ENCODE assay signal across 13 mouse cellular contexts in the genomic region with DNA sequence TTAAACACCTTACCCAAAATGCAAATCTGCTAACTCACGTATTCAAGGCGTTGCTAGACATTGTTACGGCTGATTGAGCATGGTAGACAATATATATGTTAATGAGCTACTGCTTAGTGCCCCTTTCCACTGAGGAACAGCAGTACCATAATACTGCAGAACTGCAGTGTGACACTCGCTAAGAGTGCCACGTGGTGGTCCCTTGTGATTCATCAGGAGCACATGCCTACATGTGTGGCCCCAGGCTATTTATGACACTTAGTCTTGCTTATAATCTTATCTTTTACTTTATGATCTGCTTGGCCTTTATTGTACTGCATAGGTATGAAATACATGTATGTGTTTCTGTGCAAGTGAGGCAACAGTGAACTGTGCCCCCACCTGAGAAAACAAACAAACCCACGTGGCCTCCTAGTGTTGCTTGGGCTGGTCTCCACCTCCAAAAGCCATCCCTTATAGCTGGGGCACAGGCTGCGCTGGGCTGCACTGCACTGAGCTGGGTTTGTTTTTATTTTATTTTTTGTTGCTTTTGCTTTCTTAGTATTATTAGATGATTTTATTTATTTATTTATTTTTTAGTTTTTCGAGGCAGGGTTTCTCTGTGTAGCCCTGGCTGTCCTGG. TPM values are rescaled to one million over a fixed set of nuclear protein-coding genes. Genes with fewer than 3 reads are reported as not detected.
DNase-seq lines count a peak whose midpoint lies in the region; ATAC-seq and TF ChIP-seq lines count a peak whose summit lies in the region.
"Had no signal": no experiment of that assay in that cellular context is flagged by ENCODE, and none has a peak within 500 bp of the region (broad histone marks: within the 10 kb centered on the region; RNA-seq: fewer than 3 reads in every experiment).

No protein-coding gene starts in this region.

- no peak for ATAC-seq in forebrain, embryonic 14.5 days
- no peak for ATAC-seq in forebrain, postnatal 0 days
- peak; percentile 85 for ATAC-seq in hindbrain, embryonic 12.5 days (ENCODE audit: low FRiP score)
- no peak for ATAC-seq in hindbrain, embryonic 16.5 days
- peak; percentile 55; the same call in 1 of the 2 replicates for ATAC-seq in neural tube, embryonic 11.5 days (ENCODE audit: insufficient read depth, low FRiP score, low TSS enrichment)

- TF ChIP-seq CTCF in forebrain, postnatal 0 days (IDR thresholded peaks at IDR 0.05; ENCODE audit: low read depth) = no peak

- H3K9ac ChIP-seq in forebrain, embryonic 14.5 days (ENCODE audit: low read length) = no peak overlapping the region
- no peak overlapping the region for H3K9ac ChIP-seq in forebrain, postnatal 0 days
- no peak overlapping the region for H3K9ac ChIP-seq in hindbrain, embryonic 12.5 days
- no peak overlapping the region for H3K9ac ChIP-seq in hindbrain, embryonic 16.5 days (ENCODE audit: low read depth, low read length)
- H3K9ac ChIP-seq in neural tube, embryonic 11.5 days (ENCODE audit: low read length) = no peak overlapping the region
- H3K9ac ChIP-seq: lung, embryonic 15.5 days had no signal

- H3K4me2 ChIP-seq in forebrain, embryonic 14.5 days (ENCODE audit: low read length) = no peak overlapping the region
- H3K4me2 ChIP-seq in forebrain, postnatal 0 days (ENCODE audit: low read depth) = no peak overlapping the region
- H3K4me2 ChIP-seq in hindbrain, embryonic 12.5 days (replicated peaks) = no peak overlapping the region
- no peak overlapping the region for H3K4me2 ChIP-seq in hindbrain, embryonic 16.5 days (ENCODE audit: low read length)
- no peak overlapping the region for H3K4me2 ChIP-seq in neural tube, embryonic 11.5 days (ENCODE audit: low read depth)
- H3K4me2 ChIP-seq: lung, embryonic 15.5 days had no signal

- no peak overlapping the region for H3K4me3 ChIP-seq in forebrain, embryonic 14.5 days (ENCODE audit: low read depth, low read length)
- no peak overlapping the region for H3K4me3 ChIP-seq in forebrain, postnatal 0 days (ENCODE audit: low read depth, low read length)
- H3K4me3 ChIP-seq in hindbrain, embryonic 12.5 days = no peak overlapping the region
- H3K4me3 ChIP-seq in hindbrain, embryonic 16.5 days (ENCODE audit: low read length) = no peak overlapping the region
- no peak overlapping the region for H3K4me3 ChIP-seq in neural tube, embryonic 11.5 days (ENCODE audit: low read depth, low read length)
- H3K4me3 ChIP-seq: embryonic facial prominence, embryonic 10.5 days; lung, embryonic 15.5 days had no signal

- no peaks in the 10 kb centered on the region for H3K9me3 ChIP-seq in forebrain, embryonic 14.5 days (replicated peaks; ENCODE audit: control insufficient read depth, low read length)
- H3K9me3 ChIP-seq in forebrain, postnatal 0 days (ENCODE audit: low read length) = no peaks in the 10 kb centered on the region
- H3K9me3 ChIP-seq in hindbrain, embryonic 12.5 days (replicated peaks) = no peaks in the 10 kb centered on the region
- H3K9me3 ChIP-seq in hindbrain, embryonic 16.5 days (ENCODE audit: control insufficient read depth, low read length) = no peaks in the 10 kb centered on the region
- no peaks in the 10 kb centered on the region for H3K9me3 ChIP-seq in neural tube, embryonic 11.5 days (ENCODE audit: control insufficient read depth, low read length)
- H3K9me3 ChIP-seq: embryonic facial prominence, embryonic 10.5 days; lung, embryonic 15.5 days had no signal

- no peaks in the 10 kb centered on the region for H3K27me3 ChIP-seq in forebrain, embryonic 14.5 days (replicated peaks; ENCODE audit: control insufficient read depth, insufficient read depth, low read length)
- H3K27me3 ChIP-seq in forebrain, postnatal 0 days (ENCODE audit: insufficient read depth, low read length) = no peaks in the 10 kb centered on the region
- no peaks in the 10 kb centered on the region for H3K27me3 ChIP-seq in hindbrain, embryonic 12.5 days
- H3K27me3 ChIP-seq in hindbrain, embryonic 16.5 days (replicated peaks; ENCODE audit: control insufficient read depth, insufficient read depth, low read length) = no peaks in the 10 kb centered on the region
- no peaks in the 10 kb centered on the region for H3K27me3 ChIP-seq in neural tube, embryonic 11.5 days (ENCODE audit: control insufficient read depth, insufficient read depth, low read length)
- H3K27me3 ChIP-seq: lung, embryonic 15.5 days had no signal

- 0 out of 2 replicates have a peak, but pooled peaks cover 2% of the 10 kb centered on the region for H3K4me1 ChIP-seq in forebrain, embryonic 14.5 days (ENCODE audit: control insufficient read depth, insufficient read depth, low read length)
- no peaks in the 10 kb centered on the region for H3K4me1 ChIP-seq in forebrain, postnatal 0 days (ENCODE audit: insufficient read depth)
- peaks cover 10% of the 10 kb centered on the region for H3K4me1 ChIP-seq in hindbrain, embryonic 12.5 days
- no peaks in the 10 kb centered on the region for H3K4me1 ChIP-seq in hindbrain, embryonic 16.5 days (ENCODE audit: control insufficient read depth, insufficient read depth, low read depth, low read length)
- H3K4me1 ChIP-seq in neural tube, embryonic 11.5 days (ENCODE audit: control insufficient read depth, insufficient read depth, low read length) = 0 out of 2 replicates have a peak, but pooled peaks cover 2% of the 10 kb centered on the region
- H3K4me1 ChIP-seq: lung, embryonic 15.5 days had no signal

- 36% methylated on average over 8 of the region's 8 CpGs for WGBS in forebrain, embryonic 14.5 days
- WGBS in forebrain, postnatal 0 days = 44% methylated on average over 8 of the region's 8 CpGs
- WGBS in hindbrain, embryonic 12.5 days = 47% methylated on average over 8 of the region's 8 CpGs
- WGBS in hindbrain, embryonic 16.5 days = 43% methylated on average over 8 of the region's 8 CpGs
- 62% methylated on average over 8 of the region's 8 CpGs for WGBS in neural tube, embryonic 11.5 days

- peaks cover 11% of the 10 kb centered on the region; the same call in 1 of the 2 replicates for H3K36me3 ChIP-seq in forebrain, embryonic 14.5 days (ENCODE audit: control insufficient read depth, insufficient read depth, low read length)
- H3K36me3 ChIP-seq in forebrain, postnatal 0 days (ENCODE audit: insufficient read depth) = peaks cover 14% of the 10 kb centered on the region
- H3K36me3 ChIP-seq in hindbrain, embryonic 12.5 days = peaks cover 9% of the 10 kb centered on the region
- peaks cover 8% of the 10 kb centered on the region for H3K36me3 ChIP-seq in hindbrain, embryonic 16.5 days (ENCODE audit: control insufficient read depth, insufficient read depth, low read length)
- no peaks in the 10 kb centered on the region for H3K36me3 ChIP-seq in neural tube, embryonic 11.5 days (ENCODE audit: control insufficient read depth, insufficient read depth, low read length)

- DNase-seq in forebrain, embryonic 14.5 days (ENCODE audit: low spot score) = peak; percentile 28
- DNase-seq in forebrain, postnatal 0 days = no peak
- no peak for DNase-seq in neural tube, embryonic 11.5 days (ENCODE audit: low spot score)
- DNase-seq in neural tube, embryonic 10.5 days (ENCODE audit: extremely low spot score, low spot score) = no peak
- no peak for DNase-seq in MN1 (ENCODE audit: low spot score)
- DNase-seq: adrenal gland, postnatal 10 days; B cell, adult 2 months; cerebellum, postnatal 10 days; kidney, adult 8-10 months had no signal

- no peak overlapping the region for H3K27ac ChIP-seq in forebrain, embryonic 14.5 days (ENCODE audit: low read depth, low read length)
- no peak overlapping the region for H3K27ac ChIP-seq in forebrain, postnatal 0 days (ENCODE audit: low read depth, low read length)
- H3K27ac ChIP-seq in hindbrain, embryonic 12.5 days = peak overlapping the region; percentile 52; the same call in 1 of the 2 replicates
- H3K27ac ChIP-seq in hindbrain, embryonic 16.5 days (ENCODE audit: low read depth, low read length) = no peak overlapping the region
- no peak overlapping the region for H3K27ac ChIP-seq in neural tube, embryonic 11.5 days (ENCODE audit: low read depth, low read length)
- H3K27ac ChIP-seq: embryonic facial prominence, embryonic 10.5 days; lung, embryonic 15.5 days had no signal

RNA-seq across cellular contexts. Expression of a gene that starts 17.5 kb away (rescaled TPM):
- 24.7 and 24.9 TPM in 2 replicates for polyA plus RNA-seq in forebrain, embryonic 14.5 days (2014; fragmentation: Nextera tagmentation; extraction: Ambion mirVana)
- 7.2 and 8.2 TPM in 2 replicates for total RNA-seq in forebrain, postnatal 0 days (2014; rRNA removed)
- polyA plus RNA-seq in forebrain, postnatal 0 days (2015; fragmentation: Nextera tagmentation; extraction: Ambion mirVana) = 5.1 and 6.8 TPM in 2 replicates
- polyA plus RNA-seq in hindbrain, embryonic 12.5 days (2016; fragmentation: Nextera tagmentation; extraction: Ambion mirVana) = 21.4 and 21.5 TPM in 2 replicates
- 12.7 and 13.9 TPM in 2 replicates for polyA plus RNA-seq in hindbrain, embryonic 16.5 days (2015; fragmentation: Nextera tagmentation; extraction: Ambion mirVana)
- 23.4 and 23.8 TPM in 2 replicates for polyA plus RNA-seq in neural tube, embryonic 11.5 days (2014; fragmentation: Nextera tagmentation; extraction: Ambion mirVana)

RNA-seq across cellular contexts. Expression of a gene that starts 18.5 kb away (rescaled TPM):
- 40.7 and 46.1 TPM in 2 replicates for polyA plus RNA-seq in forebrain, embryonic 14.5 days (2014; fragmentation: Nextera tagmentation; extraction: Ambion mirVana)
- 80.9 and 90.9 TPM in 2 replicates for total RNA-seq in forebrain, postnatal 0 days (2014; rRNA removed)
- polyA plus RNA-seq in forebrain, postnatal 0 days (2015; fragmentation: Nextera tagmentation; extraction: Ambion mirVana) = 41.6 and 50.1 TPM in 2 replicates
- 32.4 and 32.9 TPM in 2 replicates for polyA plus RNA-seq in hindbrain, embryonic 12.5 days (2016; fragmentation: Nextera tagmentation; extraction: Ambion mirVana)
- polyA plus RNA-seq in hindbrain, embryonic 16.5 days (2015; fragmentation: Nextera tagmentation; extraction: Ambion mirVana) = 31.9 and 34.1 TPM in 2 replicates
- polyA plus RNA-seq in neural tube, embryonic 11.5 days (2014; fragmentation: Nextera tagmentation; extraction: Ambion mirVana) = 20.5 and 20.9 TPM in 2 replicates

Comparison
In these comparisons a context has a peak if more than half of its experiments do, and no peak if none do; other contexts are left out.
1. ATAC-seq: peak in hindbrain, embryonic 12.5 days (single experiment) and neural tube, embryonic 11.5 days (single experiment); none in forebrain, embryonic 14.5 days (single experiment), forebrain, postnatal 0 days (single experiment) and hindbrain, embryonic 16.5 days (single experiment).